9 mouse cellular contexts compared by ENCODE assay signal in genomic region chr1:74794487-74795144, GRCm38 (mm10). TPM values are rescaled to one million over a fixed set of nuclear protein-coding genes. Genes with fewer than 3 reads are reported as not detected.
DNase-seq lines count a peak whose midpoint lies in the region; ATAC-seq and TF ChIP-seq lines count a peak whose summit lies in the region.
"Had no signal": no experiment of that assay in that cellular context is flagged by ENCODE, and none has a peak within 500 bp of the region (broad histone marks: within the 10 kb centered on the region; RNA-seq: fewer than 3 reads in every experiment).

No protein-coding gene starts in this region.

- peak overlapping the region; percentile 36; the same call in 1 of the 2 replicates for H3K9ac ChIP-seq in heart, embryonic 14.5 days (ENCODE audit: low read length)
- H3K9ac ChIP-seq: liver, embryonic 15.5 days had no signal

- H3K27ac ChIP-seq in heart, embryonic 14.5 days (replicated peaks in 1 of 2; ENCODE audit: control insufficient read depth in 1 of 2, insufficient read depth in 1 of 2, low read depth in 2 of 2, low read length in 2 of 2), result no peak overlapping the region
- peak overlapping the region; percentile 55 for H3K27ac ChIP-seq in midbrain, embryonic 10.5 days (replicated peaks)
- no peak overlapping the region for H3K27ac ChIP-seq in thymus, adult 2 months (ENCODE audit: control insufficient read depth, insufficient read depth, low read length)
- H3K27ac ChIP-seq: liver, embryonic 15.5 days had no signal

- DNase-seq in heart, postnatal 25 days (ENCODE audit: low spot score), result no peak
- peak; percentile 56 for DNase-seq in MN1 (ENCODE audit: low spot score)
- peak; percentile 67 for DNase-seq in midbrain, embryonic 10.5 days (ENCODE audit: low spot score)
- DNase-seq in urinary bladder, postnatal 4 days (ENCODE audit: low spot score in 2 of 2), result no peak
- DNase-seq in thymus, adult 2 months, result no peak

- no peak for TF ChIP-seq POLR2A in thymus, adult 2 months (IDR thresholded peaks at IDR 0.05; ENCODE audit: control insufficient read depth, extremely low read depth, insufficient read depth, low read length, poor library complexity)

- peak overlapping the region; percentile 2 to 31; a peak in 2 of 4 replicates for H3K4me3 ChIP-seq in heart, embryonic 14.5 days (ENCODE audit: control insufficient read depth in 1 of 2, insufficient read depth in 1 of 2, low read depth in 1 of 2, low read length in 2 of 2)
- peak overlapping the region; percentile 49 for H3K4me3 ChIP-seq in midbrain, embryonic 10.5 days
- H3K4me3 ChIP-seq in thymus, adult 2 months (ENCODE audit: control insufficient read depth, insufficient read depth, low read length), result no peak overlapping the region
- H3K4me3 ChIP-seq: liver, embryonic 15.5 days had no signal

- H3K36me3 ChIP-seq in heart, embryonic 14.5 days (ENCODE audit: control insufficient read depth, insufficient read depth, low read length), result no peaks in the 10 kb centered on the region
- H3K36me3 ChIP-seq in midbrain, embryonic 10.5 days, result no peaks in the 10 kb centered on the region
- no peaks in the 10 kb centered on the region for H3K36me3 ChIP-seq in thymus, adult 2 months (ENCODE audit: control insufficient read depth, insufficient read depth, low read length)
- H3K36me3 ChIP-seq: liver, embryonic 15.5 days had no signal

- H3K27me3 ChIP-seq in heart, embryonic 14.5 days (ENCODE audit: control insufficient read depth, insufficient read depth, low read length), result peaks cover 99% of the 10 kb centered on the region
- peaks cover 100% of the 10 kb centered on the region for H3K27me3 ChIP-seq in midbrain, embryonic 10.5 days (ENCODE audit: low read depth, poor library complexity, severe bottlenecking)
- H3K27me3 ChIP-seq in thymus, adult 2 months (ENCODE audit: control insufficient read depth, insufficient read depth, low read length), result peaks cover 12% of the 10 kb centered on the region; the same call in 1 of the 2 replicates

- peak overlapping the region; percentile 57 for H3K4me2 ChIP-seq in heart, embryonic 14.5 days (ENCODE audit: low read length)
- H3K4me2 ChIP-seq: liver, embryonic 15.5 days had no signal

- WGBS in heart, embryonic 14.5 days, result 2% methylated on average over 37 of the region's 38 CpGs
- WGBS in midbrain, embryonic 10.5 days, result under 1% methylated on average over 38 of the region's 38 CpGs
- WGBS in thymus, adult 2 months, result 2% methylated on average over 38 of the region's 38 CpGs

- no peak for TF ChIP-seq CTCF in thymus, adult 2 months (IDR thresholded peaks at IDR 0.05; ENCODE audit: borderline replicate concordance, control insufficient read depth, extremely low read depth, insufficient read depth, low read length, poor library complexity)

- H3K4me1 ChIP-seq in heart, embryonic 14.5 days (ENCODE audit: control insufficient read depth in 2 of 2, insufficient read depth in 2 of 2, low read length in 2 of 2), result peaks cover 0 to 15% of the 10 kb centered on the region in 2 experiments; a peak in 3 of 4 replicates
- H3K4me1 ChIP-seq in midbrain, embryonic 10.5 days, result peaks cover 84% of the 10 kb centered on the region
- no peaks in the 10 kb centered on the region for H3K4me1 ChIP-seq in thymus, adult 2 months (replicated peaks; ENCODE audit: control insufficient read depth, insufficient read depth, low read length)
- H3K4me1 ChIP-seq: liver, embryonic 15.5 days had no signal

- intact Hi-C loops in heart, postnatal 25 days (cut with DNase I), result no loop called here

- H3K9me3 ChIP-seq in heart, embryonic 14.5 days (ENCODE audit: control insufficient read depth, low read length), result no peaks in the 10 kb centered on the region
- H3K9me3 ChIP-seq in midbrain, embryonic 10.5 days (replicated peaks), result no peaks in the 10 kb centered on the region
- H3K9me3 ChIP-seq: liver, embryonic 15.5 days had no signal

- no peak for ATAC-seq in heart, embryonic 14.5 days (ENCODE audit: insufficient number of reproducible peaks, insufficient read depth, low FRiP score, low read depth)
- ATAC-seq in granulocyte monocyte progenitor cell, adult 5-6 weeks (replicated peaks; ENCODE audit: poor library complexity, severe bottlenecking), result peak; percentile 28; the same call in 1 of the 2 replicates
- ATAC-seq in inflammation-experienced regulatory T-cells, adult 6 months, result no peak

RNA-seq across cellular contexts. Expression of gene Wnt10a, which starts 3.3 kb away (rescaled TPM):
- polyA plus RNA-seq in heart, embryonic 14.5 days (2014; fragmentation: Nextera tagmentation; extraction: Ambion mirVana), result not detected in 2 replicates
- total RNA-seq in heart, postnatal 25 days (2021), result not detected
- not detected in 2 replicates for total RNA-seq in granulocyte monocyte progenitor cell, adult 5-6 weeks (2014; fragmentation: Nextera tagmentation)
- total RNA-seq in granulocyte monocyte progenitor cell, adult 5-6 weeks (2017), result not detected in 2 replicates
- 0.85 and 1.3 TPM in 2 replicates for polyA plus RNA-seq in midbrain, embryonic 10.5 days (2016; fragmentation: Nextera tagmentation; extraction: Ambion mirVana)
- polyA plus RNA-seq in inflammation-experienced regulatory T-cells, adult 6 months (2017; shearing (Covaris generic)), result under 1 TPM in 1 of 3 experiments, not detected in 2; 0.19 TPM
- 5.0 and 5.3 TPM in 2 replicates for polyA plus RNA-seq in thymus, adult 2 months (2012; rRNA removed)
- polyA plus RNA-seq: liver, embryonic 15.5 days had no signal

RNA-seq across cellular contexts. Expression of gene Wnt6, which starts 22.9 kb away (rescaled TPM):
- 0.36 TPM in 1 of 2 replicates, not detected in the other for polyA plus RNA-seq in heart, embryonic 14.5 days (2014; fragmentation: Nextera tagmentation; extraction: Ambion mirVana)
- under 1 TPM in 1 of 2 experiments, not detected in 1; 0.20 TPM for total RNA-seq in heart, postnatal 25 days (2021)
- not detected in 2 replicates for total RNA-seq in granulocyte monocyte progenitor cell, adult 5-6 weeks (2014; fragmentation: Nextera tagmentation)
- total RNA-seq in granulocyte monocyte progenitor cell, adult 5-6 weeks (2017), result 0.21 and 1.2 TPM in 2 replicates
- polyA plus RNA-seq in midbrain, embryonic 10.5 days (2016; fragmentation: Nextera tagmentation; extraction: Ambion mirVana), result 8.7 and 11.0 TPM in 2 replicates
- polyA plus RNA-seq in inflammation-experienced regulatory T-cells, adult 6 months (2017; shearing (Covaris generic)), result not detected
- polyA plus RNA-seq in thymus, adult 2 months (2012; rRNA removed), result 1.8 and 1.9 TPM in 2 replicates

RNA-seq across cellular contexts. Expression of gene Prkag3, which starts 45.6 kb away (rescaled TPM):
- polyA plus RNA-seq in heart, embryonic 14.5 days (2014; fragmentation: Nextera tagmentation; extraction: Ambion mirVana), result 4.9 and 6.1 TPM in 2 replicates
- total RNA-seq in heart, postnatal 25 days (2021), result 1 to 10 TPM in 1 of 2 experiments, under 1 TPM in 1; 0.96 to 2.7 TPM
- total RNA-seq in granulocyte monocyte progenitor cell, adult 5-6 weeks (2014; fragmentation: Nextera tagmentation), result not detected in 2 replicates
- total RNA-seq in granulocyte monocyte progenitor cell, adult 5-6 weeks (2017), result not detected in 2 replicates
- polyA plus RNA-seq in midbrain, embryonic 10.5 days (2016; fragmentation: Nextera tagmentation; extraction: Ambion mirVana), result not detected in 2 replicates
- polyA plus RNA-seq in inflammation-experienced regulatory T-cells, adult 6 months (2017; shearing (Covaris generic)), result not detected
- polyA plus RNA-seq in thymus, adult 2 months (2012; rRNA removed), result 0.10 and 0.38 TPM in 2 replicates

Comparison
In these comparisons a context has a peak if more than half of its experiments do, and no peak if none do; other contexts are left out.
1. DNase-seq: peak in MN1 (single experiment) and midbrain, embryonic 10.5 days (single experiment); none in heart, postnatal 25 days (single experiment), urinary bladder, postnatal 4 days (0 of 2) and thymus, adult 2 months (single experiment).